Mouse (Mus musculus) forebrain, embryonic 13.5 days (tissue): ENCODE measurements at regions not wholly inside any gene's neighbourhood (a gene's known extent, or its start where the extent isn't known, plus 50 kb on each side); places are given as distances from the start of the nearest gene placed in this dataset.

Experiments used
- ATAC-seq: fragments of 200-750 bp; cut with Nextera tagmentation; 2 replicates; pipeline ENCODE4 v1.8.0; 2017
- H3K27ac ChIP-seq: fragments of 300-500 bp; sonication (generic); 2 replicates; pipeline ENCODE4 v1.5.1; 2015; ENCODE audit warnings: inconsistent platforms, mild to moderate bottlenecking, moderate library complexity
- H3K27me3 ChIP-seq: fragments of 300-500 bp; sonication (generic); 2 replicates; pipeline ENCODE4 v1.6.1; 2015; ENCODE audit warnings: mild to moderate bottlenecking, inconsistent platforms
- H3K36me3 ChIP-seq: fragments of 300-500 bp; sonication (generic); 2 replicates; pipeline ENCODE4 v1.6.1; 2015; ENCODE audit warnings: mild to moderate bottlenecking, inconsistent platforms; ENCODE audit not compliant: poor library complexity, severe bottlenecking
- H3K4me1 ChIP-seq: fragments of 300-500 bp; sonication (generic); 2 replicates; pipeline ENCODE4 v1.6.1; 2015; ENCODE audit warnings: inconsistent platforms
- H3K4me2 ChIP-seq: fragments of 300-500 bp; sonication (generic); 2 replicates; pipeline ENCODE4 v1.6.1; 2015; ENCODE audit warnings: inconsistent platforms, mild to moderate bottlenecking, moderate library complexity
- H3K4me3 ChIP-seq: fragments of 300-500 bp; sonication (generic); 2 replicates; pipeline ENCODE4 v1.5.1; 2015; ENCODE audit warnings: mild to moderate bottlenecking, inconsistent platforms
- H3K9ac ChIP-seq: fragments of 300-500 bp; sonication (generic); 2 replicates; pipeline ENCODE4 v1.6.1; 2015; ENCODE audit warnings: mild to moderate bottlenecking, inconsistent platforms
- H3K9me3 ChIP-seq: fragments of 300-500 bp; sonication (generic); replicated peaks from 2 replicates; pipeline ENCODE4 v1.6.1; 2016; ENCODE audit warnings: inconsistent platforms
- WGBS: fragments of 180-500 bp; shearing (Covaris S2); methylation state at CpG from one replicate; pipeline ENCODE4 v1.1.7; 2015; 5-methylcytosine and 5-hydroxymethylcytosine counted together

GRCm38 (mm10) chr13:82304227-82304626 lies 521.4 kb downstream of the Cetn3 start:
- Histone ChIP-seq H3K9me3 (no peaks in the 10 kb centered on the region), H3K27me3 (no peaks in the 10 kb centered on the region), H3K9ac (no peak overlapping the region), H3K27ac (no peak overlapping the region), H3K4me3 (no peak overlapping the region), H3K4me1 (peaks cover 12% of the 10 kb centered on the region), H3K36me3 (no peaks in the 10 kb centered on the region), H3K4me2 (no peak overlapping the region)
- ATAC-seq: peak; percentile 36; the same call in 1 of the 2 replicates
- WGBS: 20% methylated on average over 2 of the region's 2 CpGs

- 21% methylated on average over 6 of the region's 6 CpGs for WGBS
- ATAC-seq: peak; percentile 91
- no peaks in the 10 kb centered on the region for H3K27me3 ChIP-seq
- H3K27ac ChIP-seq: no peak overlapping the region
- no peak overlapping the region for H3K4me2 ChIP-seq
- no peak overlapping the region for H3K9ac ChIP-seq
- H3K36me3 ChIP-seq: no peaks in the 10 kb centered on the region
- H3K4me1 ChIP-seq: peaks cover 12% of the 10 kb centered on the region
- H3K9me3 ChIP-seq: no peaks in the 10 kb centered on the region
- H3K4me3 ChIP-seq: no peak overlapping the region
These were observed 522.2 kb downstream of the Cetn3 start for GRCm38 (mm10) chr13:82305076-82305475.

GRCm38 (mm10) chr13:82308336-82308735 lies 525.5 kb downstream of the Cetn3 start:
- no peak overlapping the region for H3K4me3 ChIP-seq
- H3K36me3 ChIP-seq: no peaks in the 10 kb centered on the region
- H3K27me3 ChIP-seq: no peaks in the 10 kb centered on the region
- no peak for ATAC-seq
- no peak overlapping the region for H3K9ac ChIP-seq
- H3K27ac ChIP-seq: no peak overlapping the region
- 64% methylated on average over 8 of the region's 8 CpGs for WGBS
- no peaks in the 10 kb centered on the region for H3K9me3 ChIP-seq
- no peak overlapping the region for H3K4me2 ChIP-seq
- H3K4me1 ChIP-seq: peaks cover 12% of the 10 kb centered on the region

GRCm38 (mm10) chr13:82316573-82317202 lies 533.8 kb downstream of the Cetn3 start:
- no peaks in the 10 kb centered on the region for H3K9me3 ChIP-seq
- no peak overlapping the region for H3K9ac ChIP-seq
- peak; percentile 51; the same call in 1 of the 2 replicates for ATAC-seq
- H3K36me3 ChIP-seq: no peaks in the 10 kb centered on the region
- no peaks in the 10 kb centered on the region for H3K27me3 ChIP-seq
- H3K4me3 ChIP-seq: no peak overlapping the region
- H3K4me2 ChIP-seq: no peak overlapping the region
- H3K27ac ChIP-seq: no peak overlapping the region
- 52% methylated on average over 5 of the region's 5 CpGs for WGBS
- no peaks in the 10 kb centered on the region for H3K4me1 ChIP-seq

- 73% methylated on average over 2 of the region's 2 CpGs for WGBS
- Histone ChIP-seq H3K4me3 (no peak overlapping the region), H3K9ac (no peak overlapping the region), H3K4me2 (no peak overlapping the region), H3K4me1 (no peaks in the 10 kb centered on the region), H3K27me3 (no peaks in the 10 kb centered on the region), H3K36me3 (no peaks in the 10 kb centered on the region), H3K9me3 (no peaks in the 10 kb centered on the region), H3K27ac (no peak overlapping the region)
- ATAC-seq: peak; percentile 51; the same call in 1 of the 2 replicates
These were observed 534.3 kb downstream of the Cetn3 start for GRCm38 (mm10) chr13:82317203-82317580.

- ATAC-seq: no peak
- Histone ChIP-seq H3K4me3 (no peak overlapping the region), H3K4me2 (no peak overlapping the region), H3K9ac (no peak overlapping the region), H3K9me3 (no peaks in the 10 kb centered on the region), H3K36me3 (no peaks in the 10 kb centered on the region), H3K27me3 (no peaks in the 10 kb centered on the region), H3K27ac (no peak overlapping the region), H3K4me1 (no peaks in the 10 kb centered on the region)
- WGBS: 83% methylated on average over 3 of the region's 3 CpGs
These were observed 535.5 kb downstream of the Cetn3 start for GRCm38 (mm10) chr13:82318395-82318794.

GRCm38 (mm10) chr13:82354355-82354754 lies 571.5 kb downstream of the Cetn3 start:
- H3K4me1 ChIP-seq: peaks cover 2% of the 10 kb centered on the region
- no peak overlapping the region for H3K27ac ChIP-seq
- no peaks in the 10 kb centered on the region for H3K36me3 ChIP-seq
- no peak overlapping the region for H3K4me2 ChIP-seq
- no peaks in the 10 kb centered on the region for H3K27me3 ChIP-seq
- WGBS: 90% methylated on average over 2 of the region's 2 CpGs
- no peaks in the 10 kb centered on the region for H3K9me3 ChIP-seq
- no peak overlapping the region for H3K4me3 ChIP-seq
- ATAC-seq: no peak
- H3K9ac ChIP-seq: no peak overlapping the region

- ATAC-seq: peak; percentile 76; the same call in 1 of the 2 replicates
- peaks cover 5% of the 10 kb centered on the region for H3K4me1 ChIP-seq
- H3K27ac ChIP-seq: no peak overlapping the region
- no peaks in the 10 kb centered on the region for H3K9me3 ChIP-seq
- H3K9ac ChIP-seq: no peak overlapping the region
- H3K36me3 ChIP-seq: no peaks in the 10 kb centered on the region
- no peak overlapping the region for H3K4me2 ChIP-seq
- no peaks in the 10 kb centered on the region for H3K27me3 ChIP-seq
- H3K4me3 ChIP-seq: no peak overlapping the region
These were observed 572.4 kb downstream of the Cetn3 start for GRCm38 (mm10) chr13:82355296-82355695.

- H3K4me1 ChIP-seq: peaks cover 5% of the 10 kb centered on the region
These were observed 576.6 kb downstream of the Cetn3 start for GRCm38 (mm10) chr13:82359442-82359841.

GRCm38 (mm10) chr13:82360711-82361110 lies 577.8 kb downstream of the Cetn3 start:
- Histone ChIP-seq H3K9ac (no peak overlapping the region), H3K4me3 (no peak overlapping the region), H3K27ac (no peak overlapping the region), H3K4me2 (no peak overlapping the region), H3K4me1 (peaks cover 5% of the 10 kb centered on the region), H3K36me3 (no peaks in the 10 kb centered on the region), H3K9me3 (no peaks in the 10 kb centered on the region), H3K27me3 (no peaks in the 10 kb centered on the region)
- 5% methylated on average over 1 of the region's 1 CpGs for WGBS
- no peak for ATAC-seq

More at GRCm38 (mm10) chr13:82359442-82359841, 576.6 kb downstream of the Cetn3 start:
- Histone ChIP-seq H3K27ac (no peak overlapping the region), H3K9me3 (no peaks in the 10 kb centered on the region), H3K9ac (no peak overlapping the region), H3K4me3 (no peak overlapping the region), H3K36me3 (no peaks in the 10 kb centered on the region), H3K27me3 (no peaks in the 10 kb centered on the region), H3K4me2 (no peak overlapping the region)
- WGBS: 35% methylated on average over 1 of the region's 1 CpGs
- ATAC-seq: no peak

GRCm38 (mm10) chr13:82361379-82361778 lies 578.5 kb downstream of the Cetn3 start:
- ATAC-seq: no peak
- Histone ChIP-seq H3K4me3 (no peak overlapping the region), H3K9ac (no peak overlapping the region), H3K4me2 (no peak overlapping the region), H3K4me1 (peaks cover 5% of the 10 kb centered on the region), H3K36me3 (no peaks in the 10 kb centered on the region), H3K27ac (no peak overlapping the region), H3K9me3 (no peaks in the 10 kb centered on the region), H3K27me3 (no peaks in the 10 kb centered on the region)
- WGBS: 61% methylated on average over 4 of the region's 4 CpGs

- no peaks in the 10 kb centered on the region for H3K9me3 ChIP-seq
- H3K4me1 ChIP-seq: no peaks in the 10 kb centered on the region
- H3K27me3 ChIP-seq: no peaks in the 10 kb centered on the region
- H3K36me3 ChIP-seq: no peaks in the 10 kb centered on the region
- no peak overlapping the region for H3K9ac ChIP-seq
- H3K4me3 ChIP-seq: no peak overlapping the region
- ATAC-seq: no peak
- no peak overlapping the region for H3K27ac ChIP-seq
- no peak overlapping the region for H3K4me2 ChIP-seq
These were observed 583.9 kb downstream of the Cetn3 start for GRCm38 (mm10) chr13:82366768-82367167.

- no peaks in the 10 kb centered on the region for H3K9me3 ChIP-seq
- H3K4me2 ChIP-seq: no peak overlapping the region
- H3K4me3 ChIP-seq: no peak overlapping the region
- WGBS: 92% methylated on average over 2 of the region's 2 CpGs
- no peak overlapping the region for H3K9ac ChIP-seq
- no peaks in the 10 kb centered on the region for H3K27me3 ChIP-seq
- no peak overlapping the region for H3K27ac ChIP-seq
- ATAC-seq: peak; percentile 59; the same call in 1 of the 2 replicates
- no peaks in the 10 kb centered on the region for H3K4me1 ChIP-seq
- no peaks in the 10 kb centered on the region for H3K36me3 ChIP-seq
These were observed 588.7 kb downstream of the Cetn3 start for GRCm38 (mm10) chr13:82371579-82371978.
